Mouse (Mus musculus) mesoderm, embryonic 11.5 days (tissue): Measurements from ENCODE around the gene Spata18.

Experiments used
- DNase-seq: peaks from one replicate; pipeline ENCODE4 v3.0.0-alpha.2; 2012; ENCODE audit warnings: low read depth, low spot score

Spata18 gene

DNA sequence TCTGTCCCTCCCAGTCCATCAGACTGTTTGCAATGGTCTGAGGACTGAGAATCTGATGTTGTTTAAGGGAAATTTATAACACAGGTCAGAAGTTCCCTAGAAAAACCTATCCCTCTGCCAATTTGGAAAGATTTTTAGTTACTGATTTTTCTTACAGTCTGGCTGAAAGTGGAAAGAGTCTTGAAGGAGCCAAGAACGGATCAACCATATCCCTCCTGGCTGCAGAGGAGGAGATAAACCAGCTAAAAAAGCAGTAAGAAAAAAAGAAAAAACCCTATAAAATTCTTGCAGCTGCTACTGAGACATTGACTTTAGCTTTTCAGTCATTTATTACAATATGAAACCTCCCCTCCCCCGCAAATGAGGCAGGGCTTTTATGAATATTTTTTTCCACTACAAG is 15.5 kb downstream of the Spata18 start:
- DNase-seq: no peak

DNA sequence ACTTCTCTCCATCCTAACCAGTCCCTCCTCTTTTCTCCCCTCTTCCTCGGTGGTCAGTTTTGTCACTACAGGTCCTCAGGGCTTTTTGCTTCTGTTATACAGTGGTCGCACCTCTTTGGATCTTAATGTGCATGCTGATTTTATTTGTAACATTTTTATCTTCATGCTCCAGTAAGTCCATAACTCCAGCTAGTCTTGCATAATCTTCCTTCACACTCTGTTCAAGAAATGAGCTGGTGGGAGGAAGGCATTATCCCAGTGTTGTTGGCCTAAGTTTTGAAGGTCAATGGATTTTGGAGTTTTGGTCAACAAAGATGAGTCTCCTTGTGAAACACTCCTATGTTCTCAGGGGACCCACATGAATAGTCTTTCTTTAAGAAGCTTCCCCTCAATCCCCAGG is 16.7 kb downstream of the Spata18 start:
- no peak for DNase-seq

DNA sequence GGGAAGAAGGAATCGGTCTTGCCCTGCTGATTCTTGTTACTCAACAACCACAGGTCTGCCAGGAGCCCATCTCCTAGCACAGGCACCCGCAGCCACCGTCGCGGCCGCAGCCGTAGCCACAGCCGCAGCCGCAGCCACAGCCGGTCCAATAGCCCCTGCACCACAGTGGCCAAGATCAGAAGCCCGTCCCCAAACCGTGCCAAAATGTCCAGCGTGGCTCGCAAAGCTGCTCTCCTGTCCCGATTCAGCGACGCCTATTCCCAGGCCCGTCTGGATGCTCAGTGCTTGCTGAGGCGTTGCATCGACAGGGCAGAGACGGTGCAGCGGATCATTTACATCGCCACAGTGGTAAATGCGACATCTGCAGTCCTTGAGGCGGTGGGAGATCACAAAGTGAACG is 18.2 kb downstream of the Spata18 start:
- no peak for DNase-seq

DNA sequence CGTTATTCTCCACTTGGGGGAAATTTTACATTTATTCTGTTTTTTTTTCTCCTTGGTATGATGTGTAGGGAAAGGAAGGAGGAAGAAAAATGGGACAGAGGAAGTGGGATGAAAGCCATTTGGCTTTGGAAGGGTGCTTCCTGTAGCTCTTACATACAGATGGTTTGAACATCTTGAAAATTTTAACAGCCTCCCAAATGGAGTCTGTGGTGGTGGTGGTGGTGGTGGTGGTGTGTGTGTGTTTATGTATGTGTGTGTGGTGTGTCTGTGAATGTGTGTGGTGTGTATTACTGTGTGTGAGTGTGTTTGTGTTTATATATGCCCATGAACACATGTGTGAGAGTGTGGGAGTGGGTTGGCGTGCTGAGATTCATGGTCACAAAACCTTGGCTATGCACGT is 24.4 kb downstream of the Spata18 start:
- DNase-seq: no peak

DNA sequence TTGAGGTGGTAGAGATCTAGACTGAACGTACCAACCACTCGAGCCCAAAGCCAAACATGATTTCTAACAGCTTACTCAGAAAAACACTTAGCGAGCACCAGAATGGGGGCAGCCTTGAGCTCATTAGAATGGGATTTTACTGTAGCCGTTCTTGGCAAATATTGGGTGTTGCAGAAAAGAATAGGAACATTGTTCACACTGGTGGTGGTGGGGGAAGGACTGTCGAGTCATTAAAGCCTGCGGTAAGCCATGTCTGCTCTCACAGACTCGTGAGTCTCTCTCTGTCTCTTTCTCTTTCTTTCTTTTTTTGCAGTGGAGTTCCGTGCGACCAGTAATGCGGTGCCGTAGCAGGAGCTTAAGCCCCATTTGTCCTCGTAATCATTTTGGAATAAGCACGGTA is 25.4 kb downstream of the Spata18 start:
- DNase-seq: no peak

DNA sequence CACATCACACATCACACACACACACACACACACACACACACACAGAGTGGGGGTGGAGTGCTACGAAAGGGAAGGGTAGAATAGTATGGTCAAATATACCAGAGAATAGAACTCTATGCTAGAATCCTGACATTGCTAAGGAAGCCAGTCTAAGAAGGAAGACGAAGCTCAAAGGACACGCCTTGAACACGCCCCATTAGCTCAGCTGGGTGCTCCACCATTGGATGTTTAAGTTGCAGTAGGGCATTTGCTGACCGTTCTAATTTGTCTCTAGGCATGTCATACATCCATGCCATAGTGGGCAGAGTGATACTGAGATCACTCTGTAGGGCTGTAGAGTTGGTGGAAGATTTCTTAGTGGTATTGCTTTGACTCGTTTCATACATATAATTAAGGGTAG is 32.0 kb downstream of the Spata18 start:
- no peak for DNase-seq

DNA sequence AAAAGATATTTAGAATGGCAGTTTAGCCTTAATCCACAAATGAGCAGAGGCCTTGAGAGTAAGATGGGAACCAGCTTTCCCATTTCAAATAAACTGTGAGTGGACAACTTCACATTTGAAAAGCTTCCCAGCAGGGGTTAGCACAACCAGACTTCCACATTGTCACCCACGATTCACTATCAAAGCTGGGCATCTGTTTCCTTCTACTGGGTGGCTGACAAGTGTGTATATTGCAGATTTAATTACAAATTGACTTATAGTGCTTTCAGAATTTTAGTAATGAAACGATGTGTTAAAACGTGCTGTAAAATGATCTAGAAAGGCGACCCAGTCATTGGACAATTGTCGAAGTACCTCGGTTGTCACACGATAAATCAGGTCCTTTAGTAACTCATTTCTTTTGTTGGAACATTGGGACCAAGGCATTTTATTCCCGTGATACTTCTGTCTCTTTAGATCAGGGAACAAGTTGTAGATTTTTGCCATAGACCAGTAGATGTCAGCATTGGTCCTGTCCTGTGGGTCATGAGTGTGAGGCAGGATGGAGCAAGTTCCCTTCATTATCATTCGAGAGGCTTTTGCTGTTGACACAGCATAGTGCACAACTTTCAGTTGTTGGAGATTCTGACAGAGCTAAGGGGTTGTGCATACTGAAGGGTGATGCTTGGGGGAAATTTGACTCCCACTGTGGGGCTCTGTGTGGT is 32.7 kb downstream of the Spata18 start:
- DNase-seq: peak; percentile 15

DNA sequence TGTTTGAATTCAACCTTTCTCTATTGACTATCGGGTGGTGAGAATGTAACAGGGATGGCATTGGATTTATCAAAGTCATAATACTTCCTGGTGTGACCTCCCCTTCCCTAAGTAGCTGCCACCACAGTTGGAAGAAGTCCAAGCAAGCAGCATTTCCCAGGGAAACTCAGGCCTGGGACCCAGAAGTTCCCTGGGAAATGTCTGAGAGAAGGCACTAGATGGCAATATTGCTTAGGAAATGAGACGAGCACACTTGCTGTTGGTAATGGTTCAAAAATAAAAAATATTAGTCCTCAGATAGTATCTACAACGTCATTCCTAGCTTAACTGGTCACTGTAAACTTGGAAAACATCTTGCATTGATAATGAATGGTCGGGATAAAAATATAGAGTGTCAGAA is 35.0 kb downstream of the Spata18 start:
- peak; percentile 54 for DNase-seq

DNA sequence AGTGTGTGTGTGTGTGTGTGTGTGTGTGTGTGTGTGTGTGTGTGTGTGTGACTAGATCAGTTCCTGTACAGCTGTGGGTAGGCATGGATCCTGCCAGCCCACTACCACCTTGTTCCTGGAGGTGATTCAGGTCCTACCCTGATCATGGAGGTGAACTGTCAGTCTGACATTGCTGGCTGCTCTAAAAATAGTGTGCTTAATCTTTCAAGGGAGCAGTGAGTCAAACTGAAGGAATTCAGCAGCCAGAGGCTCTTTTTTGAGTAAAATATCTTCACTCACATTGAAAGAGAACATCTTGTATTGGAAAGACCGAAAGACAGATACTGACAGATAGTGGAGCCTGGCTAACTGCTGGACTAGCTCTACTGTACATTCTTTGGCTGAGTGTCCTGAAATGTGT is 37.4 kb downstream of the Spata18 start:
- DNase-seq: no peak

DNA sequence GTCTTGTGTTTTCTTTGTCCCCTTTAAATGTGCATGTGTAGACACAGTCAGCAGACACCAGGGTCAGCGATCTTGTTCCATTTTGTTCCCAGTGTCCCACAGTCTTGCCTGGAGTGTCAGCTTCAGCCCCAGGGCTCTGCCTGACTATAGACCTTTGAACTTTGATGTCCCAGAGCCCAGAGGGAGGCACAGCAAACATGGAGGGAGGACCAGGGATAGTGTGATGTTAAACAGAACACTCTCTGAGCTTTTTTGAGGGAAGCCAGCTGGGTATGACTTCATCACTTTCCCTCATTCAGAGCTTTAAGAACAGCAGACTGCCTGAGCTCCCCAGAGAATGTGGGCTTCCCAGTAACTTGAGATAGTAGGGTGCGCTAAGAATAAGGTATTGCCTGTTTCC is 39.0 kb downstream of the Spata18 start:
- no peak for DNase-seq

DNA sequence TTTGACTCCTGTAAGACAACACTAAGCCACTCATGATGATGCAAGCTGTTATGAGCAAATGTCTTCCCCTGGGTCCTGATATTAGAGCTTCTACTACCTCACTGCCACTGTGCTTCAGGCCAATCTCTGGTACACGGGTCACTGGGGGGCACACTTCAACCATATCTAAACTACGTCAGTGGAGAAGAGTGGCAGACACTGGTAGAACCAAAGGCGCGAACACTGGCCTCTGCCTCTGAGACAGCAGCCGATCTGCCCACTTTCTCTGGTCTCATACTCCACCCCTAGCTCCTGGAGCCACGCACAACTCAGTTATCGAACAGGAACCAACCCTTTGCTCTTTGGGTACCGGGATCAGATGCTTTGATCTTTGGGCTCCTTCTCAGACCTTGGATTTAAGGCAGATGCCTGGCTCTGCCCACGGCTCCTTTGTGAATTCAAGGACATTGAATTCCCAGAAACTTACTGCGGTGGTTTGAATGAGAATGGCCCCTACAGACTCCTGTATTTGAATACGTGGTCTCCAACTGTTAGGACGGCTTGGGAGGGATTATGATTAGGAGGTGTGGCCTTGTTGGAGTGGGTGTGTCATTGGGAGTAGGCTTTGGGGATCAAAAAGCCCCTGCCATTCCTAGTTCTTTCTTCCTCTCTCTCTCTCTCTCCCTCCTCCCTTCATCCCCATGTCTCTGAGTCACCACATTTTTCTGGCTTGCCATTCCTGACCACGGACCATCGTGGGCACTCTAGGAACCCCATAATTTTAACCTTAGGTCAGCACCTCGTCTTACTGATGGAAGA is 40.7 kb downstream of the Spata18 start:
- DNase-seq: no peak

DNA sequence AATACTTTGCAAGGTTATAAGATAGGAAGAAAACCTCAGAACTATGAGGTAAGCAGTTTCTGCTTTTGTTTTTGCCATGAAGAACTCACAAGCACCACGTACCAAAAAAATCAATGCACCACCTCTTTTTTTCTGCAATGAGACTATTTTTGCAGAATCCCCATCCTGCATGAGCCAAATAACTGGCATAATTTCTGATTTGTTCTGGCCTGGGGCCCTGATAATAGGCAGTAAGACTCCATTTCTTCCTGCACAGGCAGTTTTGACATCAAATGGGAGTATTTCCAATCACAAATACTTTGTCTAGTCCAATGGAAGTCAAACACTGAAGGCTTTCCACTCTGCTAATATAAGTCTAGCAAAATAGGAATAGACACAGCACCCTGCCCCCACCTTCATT is 42.6 kb downstream of the Spata18 start:
- no peak for DNase-seq

DNA sequence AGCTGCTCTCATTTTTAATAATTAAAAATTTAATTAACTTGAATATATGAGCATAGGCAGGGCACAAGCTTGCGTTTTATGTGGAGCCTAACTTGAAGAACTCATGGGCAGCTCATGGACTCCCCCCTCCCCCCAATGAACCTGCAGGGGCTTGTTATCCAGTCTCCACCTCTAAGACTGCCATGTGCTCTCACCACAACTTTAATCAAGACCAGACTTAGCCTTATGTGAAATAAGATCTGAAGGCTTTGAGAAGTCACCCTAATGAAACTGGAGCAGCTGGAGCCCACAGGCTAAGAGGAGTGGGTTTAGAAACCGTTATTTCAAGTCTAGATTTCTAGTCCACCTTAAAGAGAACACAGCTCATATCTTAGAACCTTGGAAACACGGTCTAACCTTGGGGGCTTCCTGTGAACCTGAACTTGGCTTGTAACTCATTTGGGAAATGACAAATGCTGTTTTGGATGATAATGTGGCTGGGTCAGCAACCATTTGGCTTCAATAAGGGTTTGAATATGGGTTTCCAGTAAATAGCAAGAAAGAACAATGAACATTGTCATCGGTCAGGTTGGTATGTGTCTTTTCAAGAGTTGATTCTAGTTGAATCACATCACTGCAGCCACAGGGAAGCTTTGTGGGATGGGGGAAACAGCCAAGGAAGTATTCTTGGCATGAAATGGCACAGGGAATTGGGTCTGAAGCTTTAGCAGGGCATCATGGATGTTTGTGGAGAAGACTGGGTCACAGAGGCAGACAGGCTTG is 43.3 kb downstream of the Spata18 start:
- no peak for DNase-seq

DNA sequence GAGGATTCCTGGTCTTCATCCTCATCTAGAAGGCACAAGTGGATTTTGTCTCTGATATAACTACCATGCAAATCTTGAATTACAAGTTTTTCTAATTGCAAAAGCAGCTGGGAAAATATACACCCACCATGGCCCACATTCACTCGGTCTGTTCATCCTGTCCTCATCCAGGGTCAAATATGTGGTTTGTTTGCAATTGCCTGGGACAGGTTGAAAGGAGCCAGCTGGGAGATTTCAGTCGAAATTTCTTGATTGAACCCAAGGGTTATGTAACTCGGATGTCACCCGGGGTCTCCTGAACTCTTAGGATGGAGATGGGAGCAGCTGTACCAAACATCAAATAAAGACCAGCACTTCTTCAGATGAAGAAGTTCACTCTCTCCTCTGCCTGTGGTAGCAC is 46.5 kb downstream of the Spata18 start:
- DNase-seq: no peak

DNA sequence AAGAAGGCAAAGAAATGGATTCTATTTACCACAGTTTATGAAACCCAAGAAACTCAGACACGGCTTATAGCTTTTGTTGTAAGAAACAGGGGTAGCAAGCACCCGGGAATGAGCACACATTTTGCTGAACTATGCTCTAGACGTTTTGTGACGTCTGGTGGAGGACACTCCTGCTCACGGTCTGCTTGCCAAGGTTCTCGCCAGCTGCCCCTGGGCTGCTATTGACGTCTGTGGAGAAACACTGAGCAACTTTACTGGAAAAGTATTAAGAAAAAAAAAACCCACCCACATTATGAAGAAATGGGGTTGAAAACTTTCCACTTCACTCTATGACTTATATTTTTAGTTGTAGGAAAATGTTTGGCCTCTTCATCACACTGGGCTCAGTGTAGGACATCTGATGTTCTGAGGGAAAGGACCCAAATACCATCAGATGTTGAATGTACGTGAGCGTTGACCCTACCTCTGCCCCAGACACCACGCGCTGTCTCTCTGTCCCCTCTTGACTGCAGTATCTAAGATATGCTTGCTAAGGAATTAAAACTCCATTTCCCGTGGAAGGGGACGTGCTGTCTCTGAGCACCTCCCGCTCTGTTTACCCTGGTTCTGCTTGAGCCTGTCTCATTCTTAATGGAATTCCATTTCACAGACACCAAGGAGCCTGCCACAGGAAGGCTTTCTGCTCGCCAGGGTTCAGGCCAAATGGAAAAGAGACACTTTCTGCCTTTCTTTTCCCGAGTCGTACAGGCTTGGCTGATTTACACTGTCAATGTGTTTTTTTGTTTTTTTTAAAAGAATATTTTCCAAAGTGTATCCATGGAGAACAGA is 50.1 kb downstream of the Spata18 start:
- DNase-seq: no peak

DNA sequence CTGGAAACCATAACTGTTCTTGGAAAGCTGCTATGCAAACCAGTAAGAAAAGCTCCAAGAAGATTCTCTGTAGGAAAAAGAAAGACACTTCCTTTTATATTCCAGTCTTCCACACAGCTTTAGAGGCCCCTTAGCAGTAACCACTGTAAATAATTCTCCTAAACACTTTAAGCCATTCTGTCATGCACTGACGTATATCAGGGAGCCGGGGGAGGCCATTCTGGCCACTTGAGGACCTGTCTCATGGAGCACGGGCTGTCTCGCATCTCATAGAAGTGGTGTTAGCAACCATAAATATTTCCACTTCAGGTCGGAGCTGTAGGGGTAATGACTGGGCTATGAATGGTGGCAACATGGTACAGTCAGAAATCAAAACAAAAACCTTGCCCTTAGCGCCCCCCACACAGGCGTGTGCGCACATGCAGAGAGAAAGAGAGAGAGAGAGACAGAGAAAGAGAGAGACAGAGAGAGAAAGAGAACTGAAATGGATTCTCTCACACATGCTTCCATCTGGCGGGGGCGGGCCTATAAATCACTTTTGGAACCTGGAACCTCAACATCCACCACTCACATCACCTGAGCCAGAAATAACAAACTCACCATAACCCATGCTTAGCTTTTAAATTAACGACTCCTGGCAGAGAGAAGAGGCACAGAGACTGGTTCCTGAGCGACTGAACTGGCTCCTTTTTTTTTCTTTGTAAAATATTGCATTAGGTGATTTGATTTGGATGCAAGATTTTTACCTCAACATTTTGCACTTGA is 50.9 kb downstream of the Spata18 start:
- no peak for DNase-seq

DNA sequence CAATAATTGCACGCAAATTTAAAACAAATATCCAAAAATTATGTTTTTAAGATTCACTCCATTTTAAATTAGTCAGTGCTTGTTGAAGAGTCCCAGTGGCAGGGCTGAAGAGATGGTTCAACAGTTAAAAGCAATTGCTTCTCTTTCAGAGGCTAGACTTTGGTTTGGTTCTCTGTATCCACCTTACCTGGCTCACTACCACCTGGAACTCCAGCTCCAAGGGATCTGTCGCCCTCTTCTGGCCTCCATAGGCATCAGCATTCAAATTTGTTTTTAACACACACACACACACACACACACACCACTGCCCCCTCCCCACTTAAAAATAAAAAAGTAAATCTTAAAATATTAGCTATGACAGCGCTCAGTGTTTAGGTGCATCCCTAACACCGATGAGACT is 51.9 kb downstream of the Spata18 start:
- no peak for DNase-seq

DNA sequence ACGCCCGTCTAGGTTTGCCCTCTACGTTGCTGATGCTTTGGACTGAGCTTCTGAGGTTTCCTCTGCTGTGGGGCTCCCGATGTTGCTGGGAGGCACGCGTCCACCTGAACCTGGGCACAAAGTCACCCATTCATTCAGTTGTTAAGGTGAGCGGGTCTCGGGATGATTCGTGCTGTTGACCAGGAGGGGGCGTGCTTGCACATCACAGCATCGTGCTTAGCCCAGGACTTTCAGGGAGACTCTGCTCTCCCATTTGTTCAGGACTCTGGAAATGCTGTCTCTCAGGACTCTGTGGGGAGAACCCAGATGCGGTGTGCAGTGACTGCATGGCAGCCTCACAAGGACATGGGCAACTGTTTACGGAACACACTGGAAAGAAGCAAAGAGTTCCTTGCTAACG is 53.1 kb downstream of the Spata18 start:
- no peak for DNase-seq

DNA sequence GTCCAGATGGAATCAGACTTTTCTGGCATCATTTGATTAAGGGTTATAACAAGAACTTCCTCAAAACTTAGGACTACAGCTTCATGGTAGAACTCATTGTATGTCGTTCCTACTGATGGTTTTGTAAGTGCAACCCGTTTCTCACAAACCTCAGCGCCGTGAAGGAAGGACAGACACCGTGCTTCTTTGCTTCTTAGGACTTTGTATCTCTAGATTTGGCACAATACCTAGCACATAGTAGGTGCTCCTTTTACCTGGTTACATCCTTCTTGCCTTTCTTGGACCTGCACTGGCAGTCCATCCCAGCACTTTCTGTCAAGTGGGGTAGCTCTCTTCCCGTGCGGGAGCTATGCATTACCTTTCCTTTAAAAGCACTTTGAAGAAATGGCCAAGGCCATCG is 53.6 kb downstream of the Spata18 start:
- DNase-seq: no peak

DNA sequence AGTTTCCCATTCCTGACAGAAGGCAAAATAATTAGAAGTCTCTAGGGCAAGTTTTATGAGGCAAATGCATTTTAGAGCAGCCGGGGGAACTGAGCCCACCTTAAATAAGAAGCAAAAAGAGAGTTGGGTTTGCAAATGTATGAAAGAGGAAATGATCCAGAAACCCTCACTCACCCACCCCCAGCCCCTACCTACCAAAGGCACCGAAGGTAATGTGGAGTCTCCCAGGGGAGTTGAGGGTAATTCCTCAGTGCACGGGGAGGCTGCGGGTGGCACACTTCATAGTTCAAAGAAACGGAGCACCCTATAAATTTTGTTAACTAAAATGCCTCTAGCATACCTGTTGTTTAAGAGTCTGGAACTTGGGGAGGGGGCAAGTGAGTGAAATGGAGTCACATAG is 54.1 kb downstream of the Spata18 start:
- no peak for DNase-seq

DNA sequence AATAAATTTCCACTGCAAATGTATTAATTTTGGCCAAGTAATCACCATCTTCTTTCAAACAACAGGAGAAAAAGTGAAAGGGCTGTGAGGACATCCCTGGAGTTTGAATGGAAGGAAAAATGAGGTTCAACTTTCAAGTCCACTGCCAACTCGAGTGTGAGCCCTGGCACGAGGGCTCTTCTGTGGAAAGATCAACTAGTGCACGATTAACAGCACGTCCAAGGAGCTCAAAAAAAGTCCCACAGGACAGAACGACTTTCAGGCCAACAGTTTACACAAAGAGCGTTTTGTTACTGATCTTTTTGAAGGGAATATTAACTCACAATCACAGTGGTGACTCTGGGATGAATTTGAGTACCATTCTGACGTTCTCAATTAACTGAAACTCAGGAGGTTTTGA is 61.7 kb downstream of the Spata18 start:
- DNase-seq: no peak
